Mouse (Mus musculus) G1E (cell line): ENCODE data around the gene Tmprss12.

Experiments
- CTCF ChIP-seq: IDR thresholded peaks from 2 replicates; pipeline ENCODE4 v1.5.1; 2012; ENCODE audit warnings: low read depth, low read length, inconsistent platforms, mixed read lengths
- GATA1 ChIP-seq: IDR thresholded peaks from 2 replicates; pipeline ENCODE4 v1.6.1; 2012; ENCODE audit warnings: borderline replicate concordance, low read length, inconsistent platforms, mixed read lengths
- GATA2 ChIP-seq: IDR thresholded peaks from 2 replicates; pipeline ENCODE4 v1.6.1; 2012; ENCODE audit warnings: low read depth, low read length, inconsistent platforms, borderline replicate concordance
- POLR2AphosphoS5 ChIP-seq: IDR thresholded peaks from 2 replicates; pipeline ENCODE4 v1.6.1; 2012; ENCODE audit warnings: low read depth, low read length, inconsistent platforms; ENCODE audit not compliant: insufficient replicate concordance

GRCm38 (mm10) chr15:100263246-100263905 lies 17.3 kb upstream of the Tmprss12 start:
- TF ChIP-seq CTCF (no peak), GATA1 (no peak), GATA2 (no peak), POLR2AphosphoS5 (no peak)
